Mouse (Mus musculus) thymus, postnatal 25 days (tissue): ENCODE measurements around the gene Tktl1.
A peak's percentile ranks its signal among the peaks of the same experiment; 100 is the strongest.
"Not testable (repeated sequence)": the region's sequence is repeated elsewhere in the genome, so short reads cannot be mapped to it uniquely, and the experiment has no call there.

Experiments
- DNase-seq: peaks from one replicate; pipeline ENCODE4 v3.0.0; 2022

Gene Tktl1

DNA sequence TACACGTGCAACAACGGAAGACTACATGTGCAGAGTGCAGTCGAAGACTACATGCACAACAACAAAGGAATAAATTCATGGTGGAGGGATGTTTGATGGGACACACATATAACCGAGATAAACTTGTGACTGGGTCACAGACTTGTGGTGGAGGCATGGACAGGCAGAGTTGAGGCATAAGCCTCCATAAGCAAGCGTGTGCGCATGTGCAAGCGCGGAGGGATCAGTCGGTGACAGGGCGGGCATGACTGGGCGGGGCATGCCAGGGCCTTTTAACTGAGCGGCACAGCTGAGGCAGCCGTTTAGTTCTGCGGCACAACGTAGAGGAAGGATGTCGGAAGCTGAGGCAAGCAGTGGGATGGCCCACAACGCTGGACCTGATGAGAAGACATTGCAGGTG, at the start of gene Tktl1:
TSS of gene Tktl1 (plus strand) at position 301 of the 400 bp plus-strand sequence.
- no peak for DNase-seq

DNA sequence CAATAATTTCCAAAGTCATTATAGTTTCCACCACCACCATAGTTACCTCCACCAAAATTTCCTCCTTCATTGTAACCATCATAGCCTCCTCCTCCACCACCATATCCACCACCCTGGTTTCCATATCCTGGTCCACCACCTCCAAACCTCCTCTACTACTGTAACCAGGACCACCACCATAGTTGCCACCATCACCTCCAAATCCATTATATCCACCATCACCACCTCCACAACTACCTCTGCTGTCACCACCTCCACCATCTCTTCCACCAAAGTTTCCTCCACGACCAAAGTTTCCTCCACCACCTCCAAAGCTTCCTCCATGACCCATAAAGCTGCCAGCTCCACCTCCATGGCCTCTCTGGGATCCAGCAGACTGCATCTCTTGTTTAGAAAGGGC, 41.8 kb upstream of the Tktl1 start, which contains the start of gene Mecp2:
TSS of gene Mecp2 (minus strand) at position 101 of the 400 bp plus-strand sequence.
- DNase-seq: not testable (repeated sequence)

DNA sequence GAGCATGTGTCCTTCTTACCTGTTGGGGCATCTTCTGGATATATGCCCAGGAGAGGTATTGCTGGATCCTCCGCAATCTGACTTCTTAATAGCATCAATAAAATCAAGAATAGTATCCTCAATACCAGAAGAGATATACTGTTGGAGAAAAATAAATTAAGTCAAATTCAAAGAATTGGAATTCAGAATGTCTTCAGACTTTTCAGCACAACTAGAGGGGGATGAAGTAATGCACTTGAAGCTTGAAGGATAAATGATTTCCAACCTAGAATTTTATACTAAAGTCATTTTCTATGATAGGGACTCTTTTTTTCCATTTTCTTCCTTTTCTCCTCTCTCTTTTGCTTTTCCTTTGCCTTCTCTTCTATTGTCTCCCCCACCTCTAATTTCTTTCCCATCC, 9.3 kb upstream of the Tktl1 start, which contains the start of gene Tex28:
TSS of gene Tex28 (minus strand) at position 101 of the 400 bp plus-strand sequence.
- no peak for DNase-seq

DNA sequence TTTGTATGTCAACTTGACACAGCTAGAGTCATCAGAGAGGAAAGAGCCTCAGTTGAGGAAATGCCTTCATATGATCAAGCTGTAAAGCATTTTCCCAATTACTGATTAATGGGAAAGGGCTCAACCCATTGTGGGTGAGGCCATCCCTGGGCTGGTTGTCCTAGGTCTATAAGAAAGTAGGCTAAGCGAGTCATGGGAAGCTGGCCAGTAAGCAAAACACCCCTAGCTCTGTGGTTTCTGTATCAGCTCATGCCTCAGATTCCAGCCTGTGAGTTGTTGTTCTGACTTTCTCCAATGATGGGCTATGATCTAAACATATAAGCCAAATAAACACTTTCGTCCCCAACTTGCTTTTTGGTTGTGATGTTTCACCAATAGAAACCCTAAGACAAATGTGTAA, 26.5 kb downstream of the Tktl1 start:
- DNase-seq: no peak

DNA sequence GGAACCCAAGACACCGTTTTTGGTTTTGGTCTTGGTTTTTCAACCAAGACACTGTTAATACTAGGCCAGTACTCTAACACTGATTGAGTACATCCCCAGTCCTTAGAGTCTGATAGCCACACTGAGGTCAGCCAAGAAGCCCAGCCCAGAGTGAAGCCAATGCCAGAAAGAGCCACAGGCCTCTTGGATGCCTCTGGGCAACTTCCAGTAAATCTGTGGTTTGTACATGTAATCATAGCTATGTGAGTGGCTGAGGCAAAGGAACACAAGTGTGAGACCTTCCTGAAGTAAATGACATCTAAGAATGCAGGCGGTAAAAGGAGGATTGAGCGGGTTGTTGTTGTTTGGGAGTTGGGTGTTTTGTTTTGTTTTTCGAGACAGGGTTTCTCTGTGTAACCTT, 41.4 kb downstream of the Tktl1 start:
- DNase-seq: no peak

DNA sequence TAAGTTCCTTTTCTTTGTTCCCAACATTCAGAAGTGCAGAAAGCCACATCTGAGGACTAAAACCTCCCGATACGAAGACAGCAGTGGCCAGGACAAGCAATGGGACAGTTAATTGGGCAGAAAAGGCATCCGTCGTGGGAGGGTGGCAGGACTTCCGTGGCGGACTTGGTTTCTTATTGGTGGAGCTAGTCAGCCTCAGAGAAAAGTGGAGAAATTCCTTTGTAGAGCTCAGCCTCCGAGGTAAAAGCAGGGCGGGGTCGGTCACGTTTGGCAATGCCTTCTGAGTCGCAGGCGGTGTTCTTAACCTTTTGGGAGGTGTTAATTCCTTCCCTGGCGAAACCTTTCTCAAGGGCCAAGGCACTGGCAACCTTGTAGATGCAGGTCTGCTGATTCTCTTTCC, 42.4 kb downstream of the Tktl1 start:
- DNase-seq: no peak

DNA sequence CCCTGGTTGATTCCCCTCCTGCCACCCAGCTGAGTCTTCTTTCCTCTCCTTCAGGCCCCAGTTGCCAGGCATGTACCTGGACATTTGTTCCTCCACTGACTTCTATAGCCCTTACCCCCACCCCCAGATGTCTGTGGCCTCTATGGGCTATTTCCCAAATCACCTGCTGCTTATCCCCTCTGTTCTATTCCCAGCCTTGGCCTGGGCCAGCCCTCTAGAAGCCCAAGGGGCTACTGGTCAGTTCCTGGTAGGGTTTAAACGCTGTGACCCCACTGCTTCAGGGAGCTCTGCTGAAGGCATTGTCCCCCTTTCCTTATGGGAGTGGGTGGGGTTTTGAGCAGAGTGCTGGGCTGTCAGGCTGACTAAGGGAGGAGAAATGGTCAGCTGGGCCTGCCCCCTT, 43.0 kb downstream of the Tktl1 start:
- not testable (repeated sequence) for DNase-seq

DNA sequence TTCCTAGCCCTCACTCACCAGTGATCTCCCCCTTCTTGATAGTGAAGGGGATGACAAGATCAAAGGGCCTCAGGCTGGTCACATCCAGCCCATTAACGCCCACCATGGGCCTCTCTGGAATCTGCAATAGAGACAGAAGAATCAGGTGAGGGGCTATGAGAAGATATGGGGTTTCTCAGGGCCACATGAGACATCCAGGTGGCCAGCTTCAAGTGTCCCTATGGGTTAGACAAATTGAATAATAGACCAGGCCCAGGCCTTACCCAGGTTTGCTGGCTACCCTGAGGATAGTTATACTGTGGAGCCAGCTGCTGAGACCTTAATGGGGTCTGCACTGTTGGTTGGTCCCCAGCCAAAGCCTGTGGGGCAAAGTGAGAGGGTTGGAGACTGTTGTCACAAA, 53.0 kb downstream of the Tktl1 start:
- no peak for DNase-seq

DNA sequence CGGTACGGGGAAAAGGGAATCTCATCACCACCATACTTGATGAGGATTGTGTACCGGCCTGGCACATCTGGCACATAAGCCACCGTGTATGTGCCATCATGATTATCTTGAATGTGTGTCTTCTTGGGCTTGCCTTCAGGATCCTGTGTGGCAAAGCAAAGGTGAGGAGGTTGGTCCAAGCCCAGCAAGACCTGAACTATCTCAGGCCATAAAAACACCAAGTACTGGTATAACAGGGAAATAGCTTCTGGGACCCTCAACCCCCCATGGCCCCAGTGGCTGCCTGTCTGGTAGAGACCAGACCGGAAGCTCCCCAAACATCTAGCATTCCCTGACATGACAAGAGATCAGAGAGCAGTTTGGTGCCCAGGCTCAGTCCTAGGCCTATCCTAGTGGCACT, 56.1 kb downstream of the Tktl1 start:
- DNase-seq: no peak

DNA sequence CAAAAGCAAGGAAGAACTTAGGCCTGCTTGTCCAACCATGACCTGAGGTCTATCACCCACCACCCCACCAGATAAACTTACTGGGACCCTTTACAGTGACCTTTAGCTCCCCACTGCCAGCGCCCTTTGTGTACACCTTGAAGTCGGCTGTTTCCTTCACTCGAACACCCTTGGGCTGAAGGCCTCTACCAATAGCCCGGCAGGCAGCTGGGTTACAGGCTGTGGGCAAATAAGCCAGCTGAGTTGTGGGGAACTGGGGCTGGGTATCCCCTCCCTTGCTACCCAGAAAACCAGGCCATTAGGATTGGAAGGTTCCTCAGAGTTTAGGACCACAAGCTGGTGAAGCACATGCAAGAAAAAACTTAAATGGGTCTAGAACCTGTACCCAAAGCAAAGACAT, 63.3 kb downstream of the Tktl1 start:
- no peak for DNase-seq

DNA sequence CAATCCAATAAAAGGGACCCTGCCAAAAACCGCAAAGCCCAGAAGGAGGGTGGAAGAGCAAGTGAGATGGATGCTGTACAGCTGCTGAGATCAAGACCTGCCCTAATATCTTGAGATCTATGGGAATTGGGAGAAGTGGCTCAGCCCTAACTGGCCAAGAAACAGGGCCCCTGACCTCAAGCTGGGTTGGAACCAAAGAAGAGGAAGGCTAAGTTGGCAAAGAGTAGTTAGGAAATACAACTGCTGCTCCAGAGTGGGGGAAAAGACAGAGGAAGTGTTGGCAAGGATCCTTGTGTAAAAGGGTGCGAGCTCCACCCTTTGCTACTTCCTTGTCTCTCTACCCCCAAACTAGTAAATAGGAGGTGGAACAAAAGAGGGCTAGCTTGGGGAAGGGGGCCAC, 66.3 kb downstream of the Tktl1 start:
- no peak for DNase-seq

DNA sequence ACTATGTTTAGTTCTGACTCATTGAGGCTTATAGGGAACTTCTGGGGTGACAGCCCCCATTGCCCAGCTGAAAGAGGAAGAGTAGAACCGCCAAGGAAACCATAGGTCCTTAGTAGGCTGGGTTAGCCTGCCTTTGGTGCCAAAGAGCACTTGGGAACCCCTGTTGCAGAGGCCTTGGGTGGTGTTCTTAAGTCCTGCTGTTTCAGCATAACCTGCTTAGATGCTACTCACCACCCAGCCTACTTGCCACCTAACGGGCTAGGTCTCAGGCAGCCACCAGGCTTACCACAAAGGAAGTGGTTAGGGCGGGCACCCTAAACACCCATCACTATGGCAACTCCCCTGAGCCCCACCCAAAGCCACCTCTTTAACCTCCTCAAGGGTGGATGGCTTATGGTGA, 66.7 kb downstream of the Tktl1 start:
- DNase-seq: peak; percentile 80

DNA sequence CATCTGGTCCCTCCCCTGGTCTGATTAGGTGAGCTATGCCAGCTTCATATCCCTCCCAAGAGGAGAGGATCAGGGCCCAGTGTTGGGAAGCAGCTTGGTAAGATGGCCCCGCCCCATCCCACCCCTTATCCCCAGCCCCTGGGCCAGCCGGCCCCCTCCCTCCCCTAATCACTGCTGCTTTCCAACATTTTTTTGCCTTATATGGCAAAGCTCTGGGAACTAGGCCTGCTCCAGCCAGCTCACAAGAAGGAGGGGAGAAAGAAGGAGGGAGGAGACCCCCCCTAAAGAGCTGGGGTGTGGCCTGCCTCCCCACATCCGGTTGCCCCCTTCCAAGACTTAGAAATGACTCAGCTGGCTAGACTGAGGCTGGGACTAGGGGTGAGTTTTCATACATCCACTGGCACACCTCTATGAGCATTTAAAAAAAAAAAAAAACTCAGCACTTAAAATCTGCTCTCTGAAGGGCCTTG, 67.6 kb downstream of the Tktl1 start:
- DNase-seq: peak; percentile 70

DNA sequence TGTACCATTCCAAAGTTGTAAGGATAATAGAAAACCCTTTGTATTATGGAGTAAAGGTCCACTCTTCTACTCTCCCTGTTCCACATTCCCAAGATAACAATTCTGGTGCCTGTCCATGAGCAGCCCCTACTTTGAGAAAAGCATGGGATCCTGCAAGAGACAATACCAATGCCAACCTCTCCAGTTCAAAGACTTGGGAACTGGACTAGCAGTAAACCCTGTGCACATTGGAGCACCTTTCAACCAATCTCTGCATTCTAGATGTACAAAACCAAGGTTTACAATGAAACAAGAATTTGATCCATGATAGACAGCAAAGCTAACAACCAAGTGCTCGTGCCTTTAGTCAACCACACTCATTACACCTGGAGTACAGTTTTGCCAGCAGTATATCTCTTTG, 68.0 kb downstream of the Tktl1 start:
- no peak for DNase-seq

DNA sequence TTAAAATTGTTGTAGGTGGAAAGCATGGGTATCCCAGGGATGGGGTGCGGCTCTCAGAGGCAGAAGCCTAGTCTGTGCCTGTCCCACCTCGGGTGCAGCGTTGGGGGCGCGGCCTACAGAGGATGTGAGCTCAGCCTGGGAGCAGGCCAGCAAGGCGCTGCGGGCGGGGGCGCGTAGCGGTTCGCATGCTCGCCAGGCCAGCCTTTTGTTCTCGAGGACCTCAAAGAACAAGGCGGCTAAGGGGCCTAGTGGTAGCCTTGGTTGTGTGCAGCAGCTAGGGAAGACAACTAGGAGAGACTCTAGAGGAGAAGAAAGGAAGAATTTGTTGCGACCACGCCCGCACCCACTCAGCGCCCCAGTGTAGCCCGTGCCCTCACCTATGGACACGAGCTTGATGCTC, 68.6 kb downstream of the Tktl1 start:
- DNase-seq: peak; percentile 70

DNA sequence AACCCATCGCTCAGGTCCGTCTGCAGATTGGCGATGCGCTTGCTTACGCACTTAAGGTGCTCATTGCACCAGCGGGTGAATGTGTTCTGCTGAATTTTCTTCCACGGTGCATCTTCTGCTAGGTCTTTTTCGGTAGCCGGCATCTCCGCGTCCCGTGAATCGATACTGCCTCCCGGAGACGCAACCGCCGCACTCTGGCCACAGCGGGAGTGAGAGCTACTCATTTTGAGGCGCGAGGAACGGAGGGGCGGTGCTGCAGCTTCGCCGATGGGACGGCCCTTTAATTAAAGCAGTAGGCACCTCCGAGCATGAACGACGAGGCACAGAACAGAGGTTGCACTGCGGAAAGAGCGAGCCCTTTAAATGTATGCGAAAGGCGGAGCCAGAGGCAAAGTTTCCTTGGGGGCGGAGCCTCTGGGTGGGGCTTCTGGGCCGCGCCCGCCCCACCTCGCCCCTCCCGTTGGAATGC, 69.2 kb downstream of the Tktl1 start:
- DNase-seq: peak; percentile 84

DNA sequence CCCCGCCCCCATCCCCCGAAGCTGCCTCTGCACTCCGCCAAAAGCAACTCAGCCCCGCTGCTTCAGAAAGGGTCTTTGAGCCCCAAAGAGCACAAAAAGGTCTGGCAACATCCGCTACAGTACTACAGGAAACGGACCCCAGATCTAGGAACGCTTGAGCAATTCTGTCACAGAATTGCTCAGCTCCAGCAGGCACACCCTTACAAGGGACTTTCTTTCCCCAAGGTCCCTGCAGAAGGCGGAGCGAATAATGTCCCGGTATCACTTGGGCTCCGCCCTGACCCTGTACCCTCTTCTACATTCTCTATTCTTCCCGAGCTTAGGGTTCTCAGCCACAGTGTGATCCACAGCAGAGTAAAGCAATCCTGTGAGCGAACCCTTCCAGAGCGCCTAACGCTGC, 69.6 kb downstream of the Tktl1 start:
- no peak for DNase-seq

DNA sequence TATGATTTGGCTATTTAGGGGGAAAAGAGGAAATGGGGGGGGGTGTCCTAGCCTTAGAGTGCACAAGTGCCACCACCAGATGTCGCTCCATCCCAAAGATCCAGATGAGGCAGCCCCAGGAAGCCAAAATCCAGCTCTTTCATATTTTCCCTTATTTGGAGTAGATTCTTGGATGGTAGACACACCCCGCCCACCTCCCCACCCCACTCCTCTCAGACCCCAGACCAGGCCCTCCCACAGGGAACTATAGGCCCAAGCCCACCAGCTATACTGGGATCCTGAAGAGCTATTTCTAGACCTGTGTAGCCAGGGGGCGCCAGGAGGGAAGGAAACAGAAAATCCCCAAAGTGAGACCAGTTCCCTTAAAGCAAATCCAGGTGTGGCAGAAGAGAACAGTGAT, 71.6 kb downstream of the Tktl1 start:
- peak; percentile 74 for DNase-seq

DNA sequence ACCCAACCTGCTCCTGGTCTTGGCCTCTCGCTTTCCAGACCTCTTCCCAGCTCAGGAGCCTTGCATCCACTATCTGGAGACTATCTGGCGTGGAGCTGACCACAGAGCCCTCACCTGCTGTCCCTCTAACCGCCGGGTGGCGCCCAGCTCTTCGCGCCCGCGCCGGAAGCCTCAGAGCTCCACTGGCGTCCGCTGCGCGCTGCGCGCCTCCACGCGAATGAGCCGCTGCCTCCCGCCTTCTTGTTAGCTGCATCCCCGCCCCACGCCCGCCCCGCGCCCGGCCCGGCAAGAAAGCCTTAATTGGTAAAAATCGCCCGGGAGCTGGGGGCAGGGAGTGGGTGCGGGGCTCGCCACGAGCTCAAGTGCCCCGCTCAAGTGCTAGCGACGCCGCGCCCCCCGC, 72.6 kb downstream of the Tktl1 start, which contains the start of gene Flna:
TSS of gene Flna (minus strand) at position 206 of the 400 bp plus-strand sequence.
- DNase-seq: peak; percentile 66

DNA sequence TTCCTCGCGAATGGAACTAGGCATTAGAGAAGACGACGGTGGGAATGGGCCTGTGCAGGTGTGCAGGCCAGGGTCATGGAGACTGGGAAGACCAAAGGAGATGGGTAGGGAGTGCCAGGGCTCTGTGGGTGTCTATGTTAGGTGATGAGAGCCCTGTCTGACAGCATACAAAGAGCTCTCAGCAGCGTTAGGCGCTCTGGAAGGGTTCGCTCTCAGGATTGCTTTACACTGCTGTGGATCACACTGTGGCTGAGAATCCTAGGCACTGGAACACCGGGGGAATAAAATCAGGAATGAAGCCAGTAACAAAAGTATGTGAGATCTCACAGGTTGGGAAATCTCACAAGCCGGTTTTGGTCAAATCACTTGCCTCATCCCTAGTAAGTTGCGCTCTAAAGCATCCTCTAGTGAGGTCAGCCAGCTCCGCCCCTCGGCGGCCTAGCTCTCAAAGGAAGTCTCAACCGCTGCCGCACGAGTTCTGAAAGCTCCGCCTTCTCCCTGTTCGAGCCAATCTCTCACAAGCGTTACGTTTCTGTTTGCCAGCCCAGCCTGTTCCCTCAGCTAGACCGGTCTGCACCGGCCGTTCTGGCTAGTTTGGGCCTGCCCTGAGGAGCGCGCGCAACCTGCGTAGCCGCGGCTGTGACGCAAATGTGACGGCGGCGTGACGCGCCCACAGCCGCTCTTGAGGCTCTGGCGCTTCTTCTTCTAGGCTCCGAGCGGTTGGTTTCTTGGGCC, 77.3 kb downstream of the Tktl1 start, which contains the start of gene Emd:
TSS of gene Emd (plus strand) at position 535 of the 735 bp plus-strand sequence.
- peak; percentile 78 for DNase-seq

DNA sequence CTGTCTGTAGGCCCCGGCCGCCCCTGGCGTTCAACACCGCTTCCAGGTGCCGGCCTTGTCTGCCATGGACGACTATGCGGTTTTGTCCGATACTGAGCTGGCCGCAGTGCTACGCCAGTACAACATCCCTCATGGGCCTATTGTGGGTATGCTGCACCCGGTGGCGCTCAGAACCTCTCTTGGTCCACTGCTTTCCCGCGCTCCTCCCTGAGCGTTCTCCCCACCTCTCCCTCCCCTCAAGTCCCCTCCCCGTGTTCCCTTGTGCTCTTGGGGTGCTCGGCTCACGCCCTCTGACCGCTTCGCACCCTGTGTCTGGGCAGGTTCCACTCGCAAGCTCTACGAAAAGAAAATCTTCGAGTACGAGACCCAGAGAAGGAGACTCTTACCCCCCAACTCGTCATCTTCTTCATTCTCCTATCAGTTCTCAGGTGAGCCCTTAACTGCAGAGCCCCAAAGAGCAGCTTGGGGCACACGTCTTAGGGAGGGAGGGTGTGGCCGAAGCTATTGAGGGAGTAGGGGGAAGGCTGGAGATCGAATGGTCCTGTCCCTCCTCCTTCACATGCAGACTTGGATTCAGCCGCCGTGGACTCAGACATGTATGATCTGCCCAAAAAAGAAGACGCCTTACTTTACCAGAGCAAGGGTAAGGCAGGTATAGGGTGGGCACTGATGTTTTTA, 78.0 kb downstream of the Tktl1 start:
- DNase-seq: no peak

DNA sequence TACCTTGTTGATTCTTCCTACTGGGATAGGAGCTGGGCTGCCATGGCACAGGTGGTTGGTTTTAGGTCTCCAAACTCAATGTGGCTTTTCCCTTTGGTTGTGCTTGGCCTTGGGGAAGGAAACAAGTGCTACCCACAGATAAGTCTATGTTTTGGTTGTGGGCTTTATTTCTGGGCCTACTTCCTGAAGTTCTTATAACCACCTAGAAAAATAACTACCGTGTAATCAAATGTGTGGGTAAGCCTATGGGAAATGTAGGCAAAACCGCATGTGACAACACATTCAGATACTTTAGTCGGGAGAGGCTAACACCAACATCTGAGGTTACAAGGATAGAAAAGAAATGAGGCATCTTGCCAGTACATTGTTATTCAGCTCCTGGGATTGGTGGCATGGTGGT, 80.7 kb downstream of the Tktl1 start:
- no peak for DNase-seq
